Mouse (Mus musculus): ENCODE results near the gene Hsd17b11. TPM values are rescaled to one million over a fixed set of nuclear protein-coding genes. Genes with fewer than 3 reads are reported as not detected.

Hsd17b11 gene
- total RNA-seq, 1 experiment: 45.6 TPM

DNA sequence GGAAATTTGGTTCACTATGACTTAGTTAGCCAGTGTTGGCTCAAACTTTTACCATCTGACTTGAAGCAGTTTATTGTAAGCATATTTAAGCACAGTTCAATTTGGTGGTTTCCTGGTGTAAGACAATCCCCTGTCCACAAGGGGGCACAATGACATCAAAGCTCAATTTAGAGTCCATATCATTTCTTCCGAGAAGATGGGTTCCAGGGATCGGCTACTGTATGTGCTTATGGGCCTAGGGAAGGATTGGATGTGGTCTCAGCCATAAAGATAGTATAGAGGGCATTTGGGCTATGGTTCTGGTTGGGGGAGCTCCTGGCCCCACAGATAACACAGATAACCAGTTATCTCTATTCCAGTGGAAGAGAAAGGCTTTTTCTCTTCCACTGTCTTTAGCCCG is 26.5 kb downstream of the Hsd17b11 start:
- in situ Hi-C loops (cut with MboI; ENCODE audit: low sequenced_read_pairs in 2 of 2, unreplicated experiment in 2 of 2): loop anchor here in 1 of 2 experiments (25.0 kb wide), 1 partner anchor 342 kb away; the partner anchor contains the start of gene Mepe
- Histone ChIP-seq H3K4me1 (ENCODE audit: control insufficient read depth in 2 of 2, insufficient read depth in 2 of 2, low read length in 2 of 2, poor library complexity in 1 of 2) (no peaks in the 10 kb centered on the region; a peak in 1 of 4 replicates), H3K9me3 (ENCODE audit: control insufficient read depth, insufficient read depth, low read depth, low read length) (no peaks in the 10 kb centered on the region), H3K9ac (ENCODE audit: insufficient read depth, low read depth, low read length, poor library complexity, severe bottlenecking) (no peak overlapping the region), H3K4me3 (ENCODE audit: insufficient read depth in 1 of 2, low read depth in 1 of 2, low read length in 2 of 2, poor library complexity in 1 of 2, severe bottlenecking in 1 of 2) (no peak overlapping the region), H3K27ac (ENCODE audit: insufficient read depth, low read depth, low read length, poor library complexity, severe bottlenecking) (no peak overlapping the region), H3K36me3 (ENCODE audit: control insufficient read depth, insufficient read depth, low read length, poor library complexity, severe bottlenecking) (peaks cover 11% of the 10 kb centered on the region; the same call in 1 of the 2 replicates)
- DNase-seq (ENCODE audit: low read depth, low spot score): peak; percentile 46
- TF ChIP-seq ZNF384 (IDR thresholded peaks at IDR 0.05; ENCODE audit: low read depth, low read length) (no peak), ZC3H11A (IDR thresholded peaks at IDR 0.05; ENCODE audit: borderline replicate concordance, low read depth, low read length) (no peak), CHD2 (IDR thresholded peaks at IDR 0.05; ENCODE audit: low read depth, low read length) (no peak), HCFC1 (IDR thresholded peaks at IDR 0.05; ENCODE audit: borderline replicate concordance, insufficient read depth, low read length) (no peak), MAFK (IDR thresholded peaks at IDR 0.05; ENCODE audit: insufficient read depth, low read depth, low read length) (no peak)

DNA sequence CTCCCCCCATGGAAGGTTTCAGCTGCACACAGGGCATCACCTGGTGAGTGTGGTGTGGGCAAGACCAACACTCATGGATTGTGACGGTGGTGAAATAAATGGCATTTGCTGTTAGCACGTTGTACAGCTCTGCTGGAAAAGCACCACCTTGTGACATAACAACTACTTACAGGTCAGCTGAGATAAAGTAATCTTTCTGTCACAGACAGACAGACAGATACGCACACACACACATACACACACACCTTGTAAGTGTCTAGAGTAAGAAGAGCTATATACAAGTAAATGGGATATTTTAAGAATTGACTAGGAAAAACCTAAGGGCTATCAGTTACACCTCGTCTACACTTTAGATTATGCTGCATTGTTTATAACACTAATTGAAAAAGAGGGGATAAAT is 27.1 kb downstream of the Hsd17b11 start:
- Histone ChIP-seq H3K36me3 (ENCODE audit: control insufficient read depth, insufficient read depth, low read length, poor library complexity, severe bottlenecking) (peaks cover 13% of the 10 kb centered on the region; the same call in 1 of the 2 replicates), H3K9ac (ENCODE audit: insufficient read depth, low read depth, low read length, poor library complexity, severe bottlenecking) (no peak overlapping the region), H3K4me1 (ENCODE audit: control insufficient read depth in 2 of 2, insufficient read depth in 2 of 2, low read length in 2 of 2, poor library complexity in 1 of 2) (no peaks in the 10 kb centered on the region), H3K27ac (ENCODE audit: insufficient read depth, low read depth, low read length, poor library complexity, severe bottlenecking) (no peak overlapping the region), H3K9me3 (ENCODE audit: control insufficient read depth, insufficient read depth, low read depth, low read length) (no peaks in the 10 kb centered on the region), H3K4me3 (ENCODE audit: insufficient read depth in 1 of 2, low read depth in 1 of 2, low read length in 2 of 2, poor library complexity in 1 of 2, severe bottlenecking in 1 of 2) (no peak overlapping the region)
- TF ChIP-seq ZC3H11A (IDR thresholded peaks at IDR 0.05; ENCODE audit: borderline replicate concordance, low read depth, low read length) (no peak), MAFK (IDR thresholded peaks at IDR 0.05; ENCODE audit: insufficient read depth, low read depth, low read length) (no peak), HCFC1 (IDR thresholded peaks at IDR 0.05; ENCODE audit: borderline replicate concordance, insufficient read depth, low read length) (no peak), ZNF384 (IDR thresholded peaks at IDR 0.05; ENCODE audit: low read depth, low read length) (no peak), CHD2 (IDR thresholded peaks at IDR 0.05; ENCODE audit: low read depth, low read length) (no peak)
- in situ Hi-C loops (cut with MboI; ENCODE audit: low sequenced_read_pairs in 2 of 2, unreplicated experiment in 2 of 2): loop anchor here in 1 of 2 experiments (25.0 kb wide), 1 partner anchor 343 kb away; the partner anchor contains the start of gene Mepe
- no peak for DNase-seq (ENCODE audit: low read depth, low spot score)

DNA sequence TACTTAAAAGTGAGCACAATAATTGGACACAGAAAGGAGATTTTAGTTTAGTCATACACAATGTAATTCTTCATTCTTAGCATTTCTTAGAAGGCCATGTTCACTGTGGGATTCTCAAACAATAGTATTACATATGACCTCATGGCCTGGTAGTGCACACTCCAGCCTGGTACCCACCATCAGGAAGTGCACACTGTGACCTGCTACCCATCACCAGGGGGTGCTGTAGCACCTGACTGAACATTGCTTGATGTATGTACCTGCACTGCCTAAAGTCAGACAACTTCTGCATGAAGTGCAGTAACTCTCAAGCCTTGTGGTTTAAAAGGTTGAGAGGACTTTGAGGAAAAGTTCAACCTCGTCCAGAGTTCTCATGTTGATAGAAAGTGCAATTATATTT is 28.1 kb downstream of the Hsd17b11 start:
- H3K9ac ChIP-seq (ENCODE audit: insufficient read depth, low read depth, low read length, poor library complexity, severe bottlenecking): no peak overlapping the region
- no peak overlapping the region for H3K4me3 ChIP-seq (ENCODE audit: insufficient read depth in 1 of 2, low read depth in 1 of 2, low read length in 2 of 2, poor library complexity in 1 of 2, severe bottlenecking in 1 of 2)
- no peak overlapping the region for H3K27ac ChIP-seq (ENCODE audit: insufficient read depth, low read depth, low read length, poor library complexity, severe bottlenecking)
- DNase-seq (ENCODE audit: low read depth, low spot score): no peak
- in situ Hi-C loops (cut with MboI; ENCODE audit: low sequenced_read_pairs in 2 of 2, unreplicated experiment in 2 of 2): loop anchor here in 1 of 2 experiments (25.0 kb wide), 1 partner anchor 344 kb away; the partner anchor contains the start of gene Mepe
- H3K4me1 ChIP-seq (ENCODE audit: control insufficient read depth in 2 of 2, insufficient read depth in 2 of 2, low read length in 2 of 2, poor library complexity in 1 of 2): no peaks in the 10 kb centered on the region
- H3K36me3 ChIP-seq (ENCODE audit: control insufficient read depth, insufficient read depth, low read length, poor library complexity, severe bottlenecking): peaks cover 16% of the 10 kb centered on the region; the same call in 1 of the 2 replicates
- no peaks in the 10 kb centered on the region for H3K9me3 ChIP-seq (ENCODE audit: control insufficient read depth, insufficient read depth, low read depth, low read length)
- no peak for TF ChIP-seq ZNF384 (IDR thresholded peaks at IDR 0.05; ENCODE audit: low read depth, low read length)
- TF ChIP-seq CHD2 (IDR thresholded peaks at IDR 0.05; ENCODE audit: low read depth, low read length): no peak
- no peak for TF ChIP-seq ZC3H11A (IDR thresholded peaks at IDR 0.05; ENCODE audit: borderline replicate concordance, low read depth, low read length)
- no peak for TF ChIP-seq HCFC1 (IDR thresholded peaks at IDR 0.05; ENCODE audit: borderline replicate concordance, insufficient read depth, low read length)
- TF ChIP-seq MAFK (IDR thresholded peaks at IDR 0.05; ENCODE audit: insufficient read depth, low read depth, low read length): no peak

DNA sequence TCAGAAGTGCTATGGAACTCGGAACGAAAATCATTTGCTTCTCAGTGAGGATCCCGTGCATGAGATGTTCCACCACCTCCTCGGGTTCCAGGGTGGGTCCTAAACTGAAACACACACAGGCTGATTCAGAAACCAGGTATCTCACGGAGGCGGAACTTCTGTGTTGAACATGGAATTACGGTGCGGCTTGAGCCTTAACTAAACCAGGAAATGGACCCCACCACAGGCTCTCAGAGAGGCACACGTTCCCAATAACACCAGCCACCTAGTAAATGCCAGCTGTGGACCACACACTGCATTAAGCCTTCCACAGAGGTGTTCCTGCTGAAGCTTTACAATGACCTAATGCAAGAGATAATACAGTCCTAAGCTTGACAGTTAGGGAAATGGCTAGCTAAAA is 28.9 kb downstream of the Hsd17b11 start:
- in situ Hi-C loops (cut with MboI; ENCODE audit: low sequenced_read_pairs in 2 of 2, unreplicated experiment in 2 of 2): loop anchor here in 1 of 2 experiments (25.0 kb wide), 1 partner anchor 344 kb away; the partner anchor contains the start of gene Mepe
- no peak for TF ChIP-seq ZC3H11A (IDR thresholded peaks at IDR 0.05; ENCODE audit: borderline replicate concordance, low read depth, low read length)
- no peak for TF ChIP-seq CHD2 (IDR thresholded peaks at IDR 0.05; ENCODE audit: low read depth, low read length)
- no peak for TF ChIP-seq ZNF384 (IDR thresholded peaks at IDR 0.05; ENCODE audit: low read depth, low read length)
- TF ChIP-seq HCFC1 (IDR thresholded peaks at IDR 0.05; ENCODE audit: borderline replicate concordance, insufficient read depth, low read length): no peak
- TF ChIP-seq MAFK (IDR thresholded peaks at IDR 0.05; ENCODE audit: insufficient read depth, low read depth, low read length): no peak
- H3K9me3 ChIP-seq (ENCODE audit: control insufficient read depth, insufficient read depth, low read depth, low read length): no peaks in the 10 kb centered on the region
- H3K9ac ChIP-seq (ENCODE audit: insufficient read depth, low read depth, low read length, poor library complexity, severe bottlenecking): no peak overlapping the region
- H3K36me3 ChIP-seq (ENCODE audit: control insufficient read depth, insufficient read depth, low read length, poor library complexity, severe bottlenecking): peaks cover 16% of the 10 kb centered on the region; the same call in 1 of the 2 replicates
- no peak overlapping the region for H3K4me3 ChIP-seq (ENCODE audit: insufficient read depth in 1 of 2, low read depth in 1 of 2, low read length in 2 of 2, poor library complexity in 1 of 2, severe bottlenecking in 1 of 2)
- H3K4me1 ChIP-seq (ENCODE audit: control insufficient read depth in 2 of 2, insufficient read depth in 2 of 2, low read length in 2 of 2, poor library complexity in 1 of 2): no peaks in the 10 kb centered on the region
- DNase-seq (ENCODE audit: low read depth, low spot score): no peak
- H3K27ac ChIP-seq (ENCODE audit: insufficient read depth, low read depth, low read length, poor library complexity, severe bottlenecking): no peak overlapping the region

All from ES-E14 (cell line).